Mouse (Mus musculus) hematopoietic stem cell, adult 5-6 weeks (primary cell): Measurements from ENCODE around the gene AK157302. TPM values are rescaled to one million over a fixed set of nuclear protein-coding genes. Genes with fewer than 3 reads are reported as not detected.
"Not testable (repeated sequence)": the region's sequence is repeated elsewhere in the genome, so short reads cannot be mapped to it uniquely, and the experiment has no call there.

Experiments
- ATAC-seq, 2 experiments: fragments of 125-278 bp in 1 of 2; replicated peaks in 1 of 2; 2 replicates each; pipeline ENCODE4 v1.8.0; 2016 to 2017; ENCODE audit warnings: inconsistent platforms in 2 of 2, mild to moderate bottlenecking in 2 of 2, moderate number of reproducible peaks in 2 of 2, low read depth in 1 of 2, moderate TSS enrichment in 1 of 2; ENCODE audit not compliant: low FRiP score in 2 of 2, poor library complexity in 2 of 2, severe bottlenecking in 2 of 2, insufficient read depth in 1 of 2, low TSS enrichment in 1 of 2
- total RNA-seq: library from RNA; stranded (forward); fragments of 172-1452, 232-1000 nt; gene quantifications from 2 replicates; pipeline ENCODE4 v1.2.3, GENCODE M21; 2017

AK157302 gene
- 0.19 and 0.25 TPM in 2 replicates for total RNA-seq

DNA sequence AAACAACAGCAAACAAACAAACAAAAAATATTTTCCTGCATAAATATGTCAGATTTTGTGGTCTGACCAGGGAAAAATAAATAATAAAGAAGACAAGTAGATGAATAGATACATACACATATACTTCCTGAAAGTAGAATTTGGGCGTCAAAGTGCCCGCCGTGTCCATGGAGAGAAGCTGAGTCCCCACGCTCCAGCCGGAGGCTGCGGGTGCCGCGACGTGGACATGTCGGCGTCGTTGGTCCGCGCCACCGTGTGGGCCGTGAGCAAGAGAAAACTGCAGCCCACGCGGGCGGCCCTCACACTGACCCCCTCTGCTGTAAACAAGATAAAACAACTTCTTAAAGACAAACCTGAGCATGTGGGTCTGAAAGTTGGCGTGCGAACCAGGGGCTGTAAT lies at the start of gene AK157302:
Gene AK157302 (plus strand): TSS at position 144 of the 400 bp plus-strand sequence.
- ATAC-seq = no peak

GRCm38 (mm10) chr13:21446796-21447195 lies 48.2 kb upstream of the AK157302 start:
- no peak for ATAC-seq

GRCm38 (mm10) chr13:21447856-21448614 lies 47.0 kb upstream of the AK157302 start:
- ATAC-seq = no peak

- peak in 1 of 2 experiments; percentile 24; a peak in 1 of 4 replicates for ATAC-seq
Observed at GRCm38 (mm10) chr13:21453042-21453441, 42.0 kb upstream of the AK157302 start.

DNA sequence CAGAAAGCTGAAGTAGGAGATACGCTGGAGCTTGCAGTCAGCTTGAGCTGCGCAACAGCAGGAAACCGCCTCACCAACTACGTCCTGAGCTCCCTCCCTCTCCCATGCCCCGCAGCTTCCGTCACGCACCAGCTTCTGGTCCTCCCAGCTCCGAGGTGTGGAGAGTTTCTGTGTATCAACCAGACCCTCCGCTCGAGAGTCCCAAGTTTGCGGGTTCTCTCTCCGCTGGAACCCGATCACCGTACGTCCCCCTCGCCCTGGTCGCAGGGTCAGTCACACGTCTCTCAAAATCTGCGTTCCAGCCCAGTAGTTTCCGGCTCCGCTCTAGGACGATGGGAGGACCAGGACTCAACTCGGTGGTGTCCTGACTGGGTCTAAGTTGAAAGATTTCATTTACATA lies 41.6 kb upstream of the AK157302 start, which contains the start of gene Zscan26:
Gene Zscan26 (minus strand): TSS at position 282 of the 400 bp plus-strand sequence.
- ATAC-seq = peak; percentile 91 to 97

- ATAC-seq = no peak
Observed at GRCm38 (mm10) chr13:21454133-21454532, 40.9 kb upstream of the AK157302 start.

DNA sequence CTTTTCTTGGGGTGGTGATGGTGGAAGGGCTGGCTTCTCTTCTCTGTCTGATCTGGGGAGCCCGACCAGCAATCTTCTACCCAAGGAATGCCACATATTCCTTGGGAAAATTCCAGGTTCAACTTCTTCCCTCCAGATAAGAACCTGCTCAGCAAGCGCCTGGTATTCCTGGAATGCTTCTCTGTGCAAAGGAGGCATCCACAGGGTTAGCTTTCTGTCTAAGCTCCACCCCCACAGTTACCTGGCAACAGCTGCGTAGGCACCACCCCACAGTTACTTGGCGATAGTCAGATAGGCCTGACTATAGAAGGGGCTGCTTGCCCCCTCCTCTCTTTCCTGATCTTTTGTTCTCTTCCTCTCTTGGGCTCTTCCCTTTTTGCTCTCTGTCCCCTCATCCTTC lies 38.7 kb upstream of the AK157302 start:
- ATAC-seq = no peak

DNA sequence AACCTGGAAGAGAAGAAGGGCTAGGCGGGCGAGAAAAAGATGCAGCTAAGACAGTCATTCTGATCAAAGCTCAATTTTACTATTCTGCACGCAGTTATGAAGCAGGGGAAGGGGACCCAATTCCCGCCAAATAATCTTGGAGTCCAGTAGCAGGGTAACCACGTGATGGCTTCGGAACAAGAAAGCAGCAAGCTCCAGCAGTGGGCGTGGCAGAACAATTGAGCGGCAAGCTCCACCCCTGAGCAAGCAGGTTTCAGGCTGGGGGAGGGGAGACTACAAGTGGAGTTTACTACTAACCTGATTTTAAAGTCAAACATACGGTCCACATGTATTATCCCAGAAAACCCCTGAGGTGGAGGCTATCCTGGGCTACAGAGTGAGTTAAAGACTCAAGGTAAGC lies 32.5 kb upstream of the AK157302 start:
- not testable (repeated sequence) for ATAC-seq

DNA sequence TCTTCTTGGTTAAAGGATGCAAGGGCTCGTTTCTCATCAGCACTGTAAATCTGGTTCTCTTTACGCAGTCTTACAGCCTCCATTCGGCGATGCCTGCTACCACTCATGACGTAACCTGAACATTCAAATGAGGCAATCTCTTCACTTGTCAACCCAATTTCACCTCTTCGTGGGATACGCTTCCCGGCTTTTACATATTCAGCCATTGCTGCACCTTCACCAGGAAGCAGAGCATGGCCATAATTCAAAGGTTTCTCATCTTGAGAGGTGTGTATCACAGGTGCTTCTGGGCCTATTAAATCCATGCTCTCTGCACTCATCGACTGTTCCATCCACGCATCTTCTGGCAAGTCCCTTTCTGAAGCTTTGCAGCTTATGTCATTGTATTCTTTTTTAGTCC lies 27.7 kb upstream of the AK157302 start:
- ATAC-seq = no peak

GRCm38 (mm10) chr13:21468061-21469019 lies 26.7 kb upstream of the AK157302 start, which contains the start of gene Nkapl:
Gene Nkapl (minus strand): TSS chr13:21468509.
- ATAC-seq = peak; percentile 94 to 99

DNA sequence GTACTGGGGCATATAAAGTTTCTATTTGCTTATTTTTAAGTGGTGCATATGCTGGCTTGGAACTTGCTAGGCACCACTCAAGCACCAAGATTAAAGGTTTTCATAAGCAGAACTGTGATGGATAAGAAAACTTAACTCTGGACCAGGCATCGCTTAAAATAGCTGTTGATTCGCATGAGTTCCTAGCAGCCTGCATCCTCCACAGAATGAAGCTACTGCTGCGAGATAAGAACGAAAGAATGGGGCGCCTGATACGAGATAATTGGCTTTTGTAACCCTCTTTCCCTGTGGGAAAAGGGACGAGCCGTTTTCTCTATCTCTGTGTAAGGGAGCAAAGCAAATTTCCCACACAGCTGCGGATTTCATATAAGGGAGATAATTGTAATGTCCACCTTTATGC lies 25.9 kb upstream of the AK157302 start:
- ATAC-seq = no peak

GRCm38 (mm10) chr13:21472427-21472826 lies 22.6 kb upstream of the AK157302 start:
- no peak for ATAC-seq

DNA sequence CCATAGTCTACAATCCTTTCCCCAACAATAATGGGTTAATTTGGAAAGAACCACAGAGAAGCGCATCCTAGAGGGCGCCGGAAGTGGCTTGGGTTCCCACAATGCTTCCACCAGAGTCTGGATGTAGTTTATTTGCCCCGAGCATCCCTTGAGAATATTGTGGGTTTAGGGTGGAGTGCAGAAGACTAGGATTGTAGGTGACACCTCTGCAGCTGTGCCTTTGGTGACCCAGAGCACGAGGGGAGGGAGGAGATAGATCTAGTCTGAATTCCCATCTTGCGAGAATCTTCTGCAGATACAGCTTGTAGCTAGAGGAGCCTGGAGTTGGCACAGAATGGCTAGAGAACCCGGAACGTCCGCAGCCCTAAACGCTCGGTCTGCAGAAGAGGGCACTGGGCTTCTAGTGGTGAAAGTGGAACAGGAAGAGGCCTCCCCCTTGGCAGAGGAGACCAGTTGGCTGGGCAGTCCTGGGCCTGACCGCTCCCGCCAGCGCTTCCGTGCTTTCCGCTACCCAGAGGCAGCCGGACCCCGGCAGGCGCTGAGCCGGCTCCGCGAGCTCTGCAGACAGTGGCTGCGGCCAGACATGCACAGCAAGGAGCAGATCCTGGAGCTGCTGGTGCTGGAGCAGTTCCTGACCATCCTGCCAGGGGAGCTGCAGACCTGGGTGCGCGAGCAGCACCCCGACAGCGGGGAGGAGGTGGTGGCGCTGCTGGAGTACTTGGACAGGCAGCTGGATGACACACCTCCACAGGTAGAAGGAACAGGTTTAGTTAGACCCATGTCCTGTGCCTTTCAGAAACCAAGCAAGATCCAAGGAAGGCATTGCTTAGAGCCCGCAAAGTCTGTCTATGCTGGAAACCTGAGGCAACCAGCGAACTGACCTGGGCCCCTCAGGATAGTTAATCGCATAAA lies 16.0 kb upstream of the AK157302 start, which contains the start of the genes Zkscan4 and Gm10065:
Gene Zkscan4 (plus strand): TSS at position 149 of the 912 bp plus-strand sequence.
Gene Gm10065 (minus strand): TSS at position 683 of the 912 bp plus-strand sequence.
- peak; percentile 62 to 71 for ATAC-seq

DNA sequence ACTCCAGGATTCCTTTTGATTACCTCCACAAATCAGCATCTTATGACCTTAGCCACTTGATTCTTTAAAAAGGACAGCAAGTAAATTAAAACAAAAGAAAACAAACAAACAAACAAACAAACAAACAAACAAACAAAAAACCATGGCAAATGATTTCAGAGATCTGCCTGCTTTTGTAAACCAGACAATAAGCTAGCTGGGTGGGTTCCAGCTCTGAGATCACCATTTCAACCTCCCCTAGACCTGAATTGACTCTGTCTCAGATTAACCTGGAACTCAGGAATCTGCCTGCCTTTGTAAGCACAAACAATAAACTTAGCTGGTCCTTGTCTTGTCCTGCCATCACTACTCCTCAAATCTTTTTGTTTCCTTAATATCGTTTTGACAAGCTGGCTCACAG lies 8.1 kb upstream of the AK157302 start:
- no peak for ATAC-seq

DNA sequence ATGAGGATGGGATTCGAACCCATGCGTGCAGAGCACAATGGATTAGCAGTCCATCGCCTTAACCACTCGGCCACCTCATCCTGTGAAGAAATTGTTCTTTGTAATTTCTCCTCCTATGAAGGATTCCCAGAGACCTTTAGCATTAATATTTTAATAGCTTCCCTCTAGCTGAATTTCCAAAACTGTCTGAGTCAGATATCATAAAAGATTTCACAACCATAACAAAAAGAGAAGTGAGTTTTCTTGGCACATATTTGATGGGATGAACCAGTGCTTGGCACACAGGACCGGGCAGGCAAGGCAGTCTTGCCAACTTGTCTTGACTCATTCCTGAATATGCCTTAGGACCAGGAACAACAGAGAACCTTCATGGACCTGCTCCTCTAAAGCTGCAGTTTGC lies 2.2 kb upstream of the AK157302 start:
- ATAC-seq = no peak

GRCm38 (mm10) chr13:21501182-21501581 lies 6.2 kb downstream of the AK157302 start, which contains the start of gene Gm11273:
Gene Gm11273 (minus strand): TSS chr13:21501418.
- ATAC-seq = not testable (repeated sequence)

DNA sequence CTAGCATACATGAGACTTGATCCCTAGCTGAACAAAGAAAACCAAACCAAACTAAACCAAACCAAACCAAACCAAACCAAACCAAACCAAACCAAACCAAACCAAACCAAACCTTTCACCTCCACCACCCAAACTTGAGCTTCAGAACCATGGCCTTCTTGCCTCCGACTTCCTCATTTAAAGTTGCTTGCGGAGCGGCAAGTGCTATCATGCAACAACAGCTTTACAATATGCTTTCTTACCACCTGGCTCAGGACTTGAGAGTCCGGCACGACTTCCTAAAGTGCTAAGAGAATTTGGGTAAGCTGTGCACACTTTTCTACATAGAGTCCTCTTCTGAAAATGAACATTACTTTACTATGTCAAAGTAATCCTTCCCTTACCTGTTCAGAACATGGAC lies 7.3 kb downstream of the AK157302 start:
- no peak for ATAC-seq
